Mouse (Mus musculus): Measurements from ENCODE around the gene Oxld1. TPM values are rescaled to one million over a fixed set of nuclear protein-coding genes. Genes with fewer than 3 reads are reported as not detected.

The Oxld1 gene
- polyA plus RNA-seq (2012; rRNA removed; ENCODE audit: low replicate concordance), result 37.1 and 39.9 TPM in 2 replicates

DNA sequence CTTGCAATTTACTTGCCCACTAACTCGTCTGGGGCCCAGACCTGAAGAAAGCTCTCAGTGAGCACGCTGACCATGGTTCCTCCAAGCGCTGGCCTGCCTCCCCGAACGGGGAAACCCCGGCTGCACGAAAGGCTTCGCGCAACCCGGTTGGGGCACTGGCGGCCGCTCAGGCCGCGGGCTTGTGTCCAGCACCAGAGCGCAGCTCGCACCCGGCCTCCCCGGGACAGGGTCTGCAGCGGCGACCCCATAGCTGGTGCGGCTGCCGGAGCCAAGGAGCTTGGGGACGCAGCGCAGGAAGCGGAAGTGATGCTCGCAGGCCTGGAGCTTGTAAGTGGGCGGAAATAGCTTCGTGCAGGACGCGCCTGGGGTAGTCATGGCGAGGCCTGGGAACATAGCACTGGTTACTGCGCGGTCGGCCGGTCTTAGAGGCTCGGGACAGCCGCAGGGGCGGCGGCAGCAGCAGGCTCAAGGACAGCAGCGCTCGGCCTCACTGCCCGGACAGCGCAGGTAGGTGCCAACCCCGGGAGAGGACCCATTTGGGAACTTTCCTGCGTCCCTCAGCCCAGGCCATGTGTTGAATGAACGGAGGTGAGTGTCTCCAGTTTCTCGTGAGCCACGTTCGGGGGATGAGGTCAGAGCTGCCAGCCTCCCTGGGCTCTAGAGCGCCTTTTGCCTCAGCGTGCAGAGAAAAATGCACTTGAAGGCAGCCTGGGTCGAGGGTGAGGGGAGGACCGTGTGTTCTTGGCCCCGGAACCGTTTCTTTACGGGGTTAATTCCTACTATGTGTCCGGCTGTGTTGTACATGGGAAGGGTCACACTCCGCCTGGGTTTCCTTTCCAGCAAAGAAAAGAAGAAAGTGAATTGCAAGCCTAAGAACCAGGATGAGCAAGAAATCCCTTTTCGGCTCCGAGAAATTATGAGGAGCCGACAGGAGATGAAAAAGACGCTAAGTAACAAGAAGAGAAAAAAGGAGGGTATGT is at the start of gene Oxld1, which contains the start of gene Ccdc137:
Gene Oxld1 (minus strand): TSS at position 297 of the 980 bp plus-strand sequence.
Gene Ccdc137 (plus strand): TSS at position 344 of the 980 bp plus-strand sequence.

DNA sequence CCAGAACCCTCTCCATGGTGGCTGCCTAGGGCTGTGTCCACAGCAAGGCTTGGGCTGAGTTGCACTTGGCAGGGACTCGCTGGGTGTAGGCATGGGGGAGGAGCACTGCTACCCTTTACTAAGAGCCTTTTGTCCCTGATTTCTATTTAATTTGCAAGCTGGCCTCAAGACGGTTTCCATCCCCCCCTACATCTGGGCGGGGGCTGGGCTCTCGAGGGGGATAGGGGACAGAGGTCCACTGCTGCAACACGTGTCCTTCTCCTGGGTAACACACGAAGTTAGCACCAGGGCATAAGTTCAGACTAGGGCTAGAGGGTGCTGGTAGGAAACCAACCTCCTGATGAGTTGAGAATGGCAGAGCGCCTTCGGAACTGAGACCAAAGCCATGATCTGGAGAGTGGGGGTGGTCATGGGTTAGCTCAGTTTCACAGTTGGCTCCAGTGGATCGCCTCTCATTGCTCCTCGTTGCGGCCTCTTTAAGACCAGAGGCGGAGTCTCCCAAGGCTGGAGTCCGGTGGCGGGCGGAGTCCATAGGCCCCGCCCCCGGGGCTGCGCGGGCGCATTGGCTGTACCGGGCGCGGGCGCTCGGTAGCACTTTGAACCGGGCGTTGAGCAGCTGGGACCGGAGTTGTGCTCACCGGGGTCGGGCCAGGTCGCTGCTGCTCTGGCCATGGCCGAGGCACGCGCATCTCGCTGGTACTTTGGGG is 33.6 kb upstream of the Oxld1 start, which contains the start of gene Slc25a10:
Gene Slc25a10 (plus strand): TSS at position 524 of the 707 bp plus-strand sequence.

DNA sequence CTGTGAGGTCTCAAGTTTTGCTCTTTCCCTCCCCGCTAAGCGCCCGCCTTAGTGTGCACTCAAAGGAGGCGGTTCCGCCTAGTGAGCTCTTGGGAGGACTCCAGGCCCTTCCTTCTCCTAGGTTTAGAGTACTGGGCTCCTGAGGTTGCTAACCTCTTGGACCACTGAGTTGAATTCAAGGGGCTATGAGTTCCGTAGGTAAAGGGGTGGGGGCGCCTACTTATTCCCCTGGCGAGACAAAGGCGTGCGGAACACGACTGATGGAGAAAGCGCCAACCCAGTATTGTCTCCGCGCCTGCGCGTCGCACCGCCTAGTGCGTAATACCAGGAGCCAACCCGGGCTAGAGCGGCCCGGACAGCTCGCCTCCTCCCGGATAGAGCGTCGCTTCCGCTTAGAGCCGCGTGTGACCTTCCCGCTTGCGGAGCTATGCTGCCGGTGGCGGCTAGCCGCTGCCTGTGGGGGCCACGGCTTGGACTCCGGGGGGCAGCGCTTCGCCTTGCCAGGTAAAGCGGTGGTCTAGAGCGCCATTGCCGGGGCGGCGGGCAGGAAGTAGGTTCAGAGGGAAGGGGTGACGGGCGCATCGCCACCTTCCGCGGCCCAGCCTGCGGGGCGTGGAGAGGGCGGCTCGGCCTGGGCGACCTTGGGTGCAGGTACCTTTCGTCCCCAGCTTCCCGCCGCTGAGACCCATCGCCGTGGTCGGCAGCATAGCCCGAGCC is 26.6 kb upstream of the Oxld1 start, which contains the start of gene Mrpl12:
Gene Mrpl12 (plus strand): TSS at position 349 of the 717 bp plus-strand sequence.

DNA sequence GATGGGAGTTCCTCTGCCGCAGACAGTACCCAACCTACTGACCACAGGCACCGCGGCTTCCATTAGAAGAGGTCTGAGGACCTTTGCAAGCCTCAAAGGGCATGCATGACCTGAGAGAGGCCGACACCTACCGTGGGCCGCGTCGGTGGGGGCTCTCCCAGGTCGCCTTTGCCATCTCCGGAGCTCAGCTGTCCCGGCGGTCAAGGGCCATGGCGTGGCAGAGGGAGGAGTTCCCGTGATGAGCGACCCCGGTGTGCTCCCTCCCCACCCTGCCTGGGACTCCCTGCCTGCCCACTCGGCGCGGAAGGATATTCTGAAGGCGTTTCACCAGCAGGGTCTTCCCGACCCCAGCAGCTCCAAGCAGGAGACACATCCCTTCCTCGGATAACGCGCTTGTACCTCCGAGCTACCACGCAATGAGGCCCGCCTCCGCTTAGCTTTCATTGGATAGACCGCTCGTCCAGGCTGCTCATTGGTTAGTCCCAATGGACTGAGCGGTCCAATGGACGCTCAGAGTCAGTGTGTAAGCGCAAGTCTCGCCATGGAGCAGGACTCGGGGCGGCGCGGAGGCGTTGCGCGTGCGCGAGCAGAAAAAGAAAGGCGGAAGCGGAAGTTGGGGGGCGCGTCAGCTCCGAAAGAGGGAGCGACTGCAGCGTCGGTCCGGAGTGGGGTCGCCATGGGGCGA is 9.3 kb upstream of the Oxld1 start, which contains the start of gene Arl16:
Gene Arl16 (minus strand): TSS at position 557 of the 685 bp plus-strand sequence.

DNA sequence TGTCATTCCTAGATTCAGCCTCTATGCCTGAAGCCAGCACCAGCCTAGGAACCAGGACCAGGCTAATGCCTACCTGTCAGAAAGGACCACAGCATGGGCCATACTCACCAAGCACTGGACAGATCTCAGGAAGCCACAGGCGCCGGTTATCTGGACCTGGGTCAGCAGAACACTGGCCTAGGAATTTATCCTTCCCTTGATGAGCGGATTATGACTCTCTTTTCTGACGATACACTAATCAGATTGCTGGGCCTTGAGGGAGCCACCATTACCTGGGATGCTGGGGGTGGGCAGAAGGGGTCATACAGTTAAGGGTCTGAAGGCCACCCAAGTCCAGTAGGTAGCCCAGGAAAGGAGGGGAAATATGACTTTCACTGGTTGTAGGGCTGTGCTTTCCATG is 4.6 kb downstream of the Oxld1 start, which contains the start of gene Pde6g:
Gene Pde6g (minus strand): TSS at position 195 of the 400 bp plus-strand sequence.

DNA sequence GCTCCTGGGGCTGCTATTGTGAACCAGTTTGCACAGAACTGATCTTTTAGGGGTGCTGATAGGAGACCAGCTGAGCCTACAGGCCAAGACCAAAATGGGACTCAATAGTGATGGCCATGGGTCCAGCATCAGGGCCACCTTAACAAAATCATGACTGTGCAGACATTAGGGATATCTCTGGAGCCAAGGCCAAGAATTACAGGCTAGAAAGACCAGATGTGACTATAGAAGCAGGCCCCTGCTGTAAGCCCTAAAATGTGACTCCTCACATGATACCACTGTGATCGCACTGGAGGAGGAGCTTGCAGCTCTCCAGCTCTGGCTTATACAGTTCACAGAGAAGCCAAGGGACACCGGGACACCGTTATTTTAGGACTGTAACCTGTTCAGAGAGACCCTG is 15.5 kb downstream of the Oxld1 start, which contains the start of gene Tspan10:
Gene Tspan10 (plus strand): TSS at position 301 of the 400 bp plus-strand sequence.

DNA sequence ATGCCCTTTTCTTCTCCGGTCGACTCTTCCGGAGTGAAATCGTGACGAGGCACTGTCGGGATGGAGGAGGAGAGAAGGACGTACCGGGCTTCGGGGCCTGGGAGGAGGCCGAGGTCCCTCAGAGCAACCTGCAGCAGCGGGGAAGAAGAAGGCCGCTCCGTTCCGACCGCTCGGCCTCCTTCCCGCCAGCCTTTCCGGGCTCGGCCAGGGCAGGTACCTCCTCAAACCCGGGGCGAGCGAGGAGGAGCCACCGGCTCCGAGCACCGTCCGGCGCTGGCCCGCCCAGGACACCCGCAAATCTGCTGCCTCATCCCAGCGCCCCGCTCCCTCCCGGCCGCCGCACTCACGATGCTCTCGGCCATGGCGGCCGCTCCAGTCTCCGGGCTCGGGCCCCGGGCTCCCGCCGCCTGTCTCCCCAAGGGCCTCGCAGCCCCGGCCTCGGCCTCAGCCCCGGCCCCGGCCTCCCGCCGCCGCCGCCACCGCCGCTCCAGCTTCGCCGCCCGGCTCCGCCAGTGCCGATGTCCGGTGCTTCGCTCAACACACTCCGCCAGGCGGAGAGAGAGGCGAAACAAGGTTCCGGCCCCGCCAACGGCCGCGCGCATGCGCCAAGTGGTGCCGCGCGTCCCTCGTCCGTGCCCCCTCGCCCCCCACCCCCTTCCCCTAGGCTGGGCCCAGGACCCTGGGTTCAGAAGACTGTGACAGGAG is 20.6 kb downstream of the Oxld1 start, which contains the start of gene Nploc4:
Gene Nploc4 (minus strand): TSS at position 557 of the 705 bp plus-strand sequence.

Other genes starting within 250 kb of the Oxld1 start
- gene Bahcc1, start 225.1 kb downstream of the Oxld1 start, polyA plus RNA-seq (2012; rRNA removed; ENCODE audit: low replicate concordance), result 8.7 and 13.2 TPM in 2 replicates
- gene Actg1, start 109.5 kb downstream of the Oxld1 start, polyA plus RNA-seq (2012; rRNA removed; ENCODE audit: low replicate concordance), result 880 and 1,219 TPM in 2 replicates
- 0.07 and 0.10 TPM in 2 replicates for gene Fscn2, start 96.5 kb downstream of the Oxld1 start, polyA plus RNA-seq (2012; rRNA removed; ENCODE audit: low replicate concordance)
- gene Faap100, start 79.3 kb downstream of the Oxld1 start, polyA plus RNA-seq (2012; rRNA removed; ENCODE audit: low replicate concordance), result 47.6 and 79.8 TPM in 2 replicates
- 67.9 and 103 TPM in 2 replicates for gene Nploc4, start 20.4 kb downstream of the Oxld1 start, polyA plus RNA-seq (2012; rRNA removed; ENCODE audit: low replicate concordance)
- gene Tspan10, start 15.4 kb downstream of the Oxld1 start, polyA plus RNA-seq (2012; rRNA removed; ENCODE audit: low replicate concordance), result 3.3 and 5.9 TPM in 2 replicates
- gene Pde6g, start 4.6 kb downstream of the Oxld1 start, polyA plus RNA-seq (2012; rRNA removed; ENCODE audit: low replicate concordance), result 0.43 and 2.0 TPM in 2 replicates
- gene Ccdc137, start within 50 bp of the Oxld1 start, polyA plus RNA-seq (2012; rRNA removed; ENCODE audit: low replicate concordance), result 12.1 and 23.9 TPM in 2 replicates
- gene Arl16, start 9.5 kb upstream of the Oxld1 start, polyA plus RNA-seq (2012; rRNA removed; ENCODE audit: low replicate concordance), result 23.2 and 25.3 TPM in 2 replicates
- gene Mrpl12, start 26.5 kb upstream of the Oxld1 start, polyA plus RNA-seq (2012; rRNA removed; ENCODE audit: low replicate concordance), result 84.8 and 162 TPM in 2 replicates
- 769 and 1,138 TPM in 2 replicates for gene Slc25a10, start 33.8 kb upstream of the Oxld1 start, polyA plus RNA-seq (2012; rRNA removed; ENCODE audit: low replicate concordance)
- 0.96 and 2.7 TPM in 2 replicates for gene Gcgr, start 72.6 kb upstream of the Oxld1 start, polyA plus RNA-seq (2012; rRNA removed; ENCODE audit: low replicate concordance)
- 142 and 150 TPM in 2 replicates for gene Mcrip1, start 91.7 kb upstream of the Oxld1 start, polyA plus RNA-seq (2012; rRNA removed; ENCODE audit: low replicate concordance)
- gene Ppp1r27, start 93.1 kb upstream of the Oxld1 start, polyA plus RNA-seq (2012; rRNA removed; ENCODE audit: low replicate concordance), result 143 TPM in 1 of 2 replicates, not detected in the other
- gene P4hb, start 115.2 kb upstream of the Oxld1 start, polyA plus RNA-seq (2012; rRNA removed; ENCODE audit: low replicate concordance), result 141 and 220 TPM in 2 replicates
- gene Arhgdia, start 123.6 kb upstream of the Oxld1 start, polyA plus RNA-seq (2012; rRNA removed; ENCODE audit: low replicate concordance), result 741 and 971 TPM in 2 replicates
- 11.0 and 20.7 TPM in 2 replicates for gene Alyref, start 140.3 kb upstream of the Oxld1 start, polyA plus RNA-seq (2012; rRNA removed; ENCODE audit: low replicate concordance)
- 122 and 159 TPM in 2 replicates for gene Anapc11, start 140.4 kb upstream of the Oxld1 start, polyA plus RNA-seq (2012; rRNA removed; ENCODE audit: low replicate concordance)
- gene Npb, start 150.4 kb upstream of the Oxld1 start, polyA plus RNA-seq (2012; rRNA removed; ENCODE audit: low replicate concordance), result 1.7 and 5.2 TPM in 2 replicates
- 242 and 269 TPM in 2 replicates for gene Pcyt2, start 159.9 kb upstream of the Oxld1 start, polyA plus RNA-seq (2012; rRNA removed; ENCODE audit: low replicate concordance)
- gene Sirt7, start 167.2 kb upstream of the Oxld1 start, polyA plus RNA-seq (2012; rRNA removed; ENCODE audit: low replicate concordance), result 77.0 and 95.0 TPM in 2 replicates
- 45.1 and 52.6 TPM in 2 replicates for gene Mafg, start 175.5 kb upstream of the Oxld1 start, polyA plus RNA-seq (2012; rRNA removed; ENCODE audit: low replicate concordance)
- 11.2 and 12.4 TPM in 2 replicates for gene Pycr1, start 185.7 kb upstream of the Oxld1 start, polyA plus RNA-seq (2012; rRNA removed; ENCODE audit: low replicate concordance)
- gene Myadml2, start 190.1 kb upstream of the Oxld1 start, polyA plus RNA-seq (2012; rRNA removed; ENCODE audit: low replicate concordance), result 0.44 and 29.6 TPM in 2 replicates
- 0.22 and 0.60 TPM in 2 replicates for gene Notum, start 203.1 kb upstream of the Oxld1 start, polyA plus RNA-seq (2012; rRNA removed; ENCODE audit: low replicate concordance)
- 94.3 and 126 TPM in 2 replicates for gene Aspscr1, start 214.9 kb upstream of the Oxld1 start, polyA plus RNA-seq (2012; rRNA removed; ENCODE audit: low replicate concordance)